Mouse (Mus musculus) myocyte (in vitro differentiated cells): ENCODE measurements around the gene Mmp1b.

Experiments
- MAX ChIP-seq: IDR thresholded peaks from one replicate; pipeline ENCODE4 v1.6.1; 2011; ENCODE audit warnings: low read depth, mild to moderate bottlenecking, control low read depth
- MYOD1 ChIP-seq, 3 experiments: IDR thresholded peaks; one replicate each; pipeline ENCODE4 v1.6.1; 2011; ENCODE audit warnings: control low read depth in 2 of 3, low read depth in 2 of 3, mild to moderate bottlenecking in 2 of 3, moderate library complexity in 1 of 3; ENCODE audit not compliant: insufficient read length in 2 of 3, control insufficient read depth in 1 of 3
- MYOG ChIP-seq, 3 experiments: IDR thresholded peaks; one replicate each; pipeline ENCODE4 v1.6.1; 2011; ENCODE audit warnings: control low read depth in 2 of 3, low read depth in 2 of 3, mild to moderate bottlenecking in 2 of 3; ENCODE audit not compliant: insufficient read length in 2 of 3, control insufficient read depth in 1 of 3, insufficient read depth in 1 of 3
- POLR2A ChIP-seq: IDR thresholded peaks from one replicate; pipeline ENCODE4 v1.6.1; 2011; ENCODE audit warnings: low read depth, mild to moderate bottlenecking, control low read depth, moderate library complexity; ENCODE audit not compliant: insufficient read length
- POLR2AphosphoS2 ChIP-seq: IDR thresholded peaks from one replicate; pipeline ENCODE4 v1.6.1; 2011; ENCODE audit warnings: low read depth, control low read depth; ENCODE audit not compliant: insufficient read length
- TCF12 ChIP-seq: IDR thresholded peaks from one replicate; pipeline ENCODE4 v1.6.1; 2011; ENCODE audit warnings: mild to moderate bottlenecking, control low read depth; ENCODE audit not compliant: poor library complexity, insufficient read depth, severe bottlenecking
- TCF3 ChIP-seq: IDR thresholded peaks from one replicate; pipeline ENCODE4 v1.6.1; 2011; ENCODE audit warnings: low read depth, control low read depth; ENCODE audit not compliant: insufficient read length
- USF1 ChIP-seq: IDR thresholded peaks from one replicate; pipeline ENCODE4 v1.6.1; 2011; ENCODE audit warnings: low read depth, mild to moderate bottlenecking, control low read depth, moderate library complexity

DNA sequence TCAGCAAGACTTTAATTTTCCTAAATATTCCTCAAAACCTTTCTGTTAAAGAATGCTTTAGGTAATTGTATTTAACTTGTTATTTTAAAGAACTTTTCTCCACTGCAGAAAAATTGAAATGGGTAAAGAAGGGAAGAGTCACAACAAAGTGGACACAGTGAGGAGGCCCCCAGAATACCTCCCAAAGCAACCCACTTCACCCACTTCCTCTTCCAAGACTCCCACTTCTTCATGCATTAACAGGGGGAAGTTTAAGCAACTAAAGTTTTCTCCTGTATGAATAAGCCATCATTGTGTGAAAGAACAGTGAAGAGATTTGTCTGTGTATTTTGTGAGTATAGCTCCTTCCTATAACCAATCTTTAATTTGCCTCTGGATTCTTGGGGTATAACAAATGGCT lies 43.7 kb downstream of the Mmp1b start, which contains the start of gene Mmp12:
- no peak for TF ChIP-seq MAX
- TF ChIP-seq POLR2A = no peak
- no peak for TF ChIP-seq TCF12
- TF ChIP-seq POLR2AphosphoS2 = no peak
- TF ChIP-seq MYOG (IDR thresholded peaks at IDR 0.05; ENCODE audit: control insufficient read depth in 1 of 3, insufficient read depth in 1 of 3, insufficient read length in 2 of 3, low read depth in 2 of 3) = no peak
- no peak for TF ChIP-seq MYOD1 (IDR thresholded peaks at IDR 0.05; ENCODE audit: control insufficient read depth in 1 of 3, insufficient read length in 2 of 3, low read depth in 2 of 3)
- TF ChIP-seq TCF3 = no peak
- TF ChIP-seq USF1 = no peak
